17 mouse cellular contexts compared by ENCODE assay signal in the genomic region with DNA sequence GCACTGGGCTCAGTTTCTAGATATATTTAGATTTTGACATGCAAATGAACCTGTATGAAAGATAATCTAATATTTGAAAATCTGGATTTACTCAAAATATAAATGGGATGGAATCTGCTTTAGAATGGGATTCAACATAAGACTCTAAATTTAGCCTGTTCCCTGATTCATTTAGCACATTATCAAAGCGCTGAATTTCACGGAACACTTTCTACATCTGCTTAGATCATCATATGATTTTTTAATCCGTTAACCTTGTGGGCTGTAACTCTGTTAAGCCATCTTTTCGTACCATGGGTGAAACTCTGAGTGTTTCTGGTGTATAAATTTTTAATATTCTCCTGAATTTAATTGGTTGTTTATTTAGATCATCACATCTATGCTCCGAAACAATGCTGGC.
"Had no signal": no experiment of that assay in that cellular context is flagged by ENCODE, and none has a peak within 500 bp of the region (broad histone marks: within the 10 kb centered on the region; RNA-seq: fewer than 3 reads in every experiment).

No protein-coding gene starts in this region.

- H3K4me3 ChIP-seq: lung, embryonic 15.5 days; megakaryocyte, embryonic 14.5 days; midbrain, embryonic 13.5 days; midbrain, embryonic 15.5 days; neural tube, embryonic 12.5 days; stomach, embryonic 15.5 days had no signal

- H3K27ac ChIP-seq: lung, embryonic 15.5 days; macrophage; midbrain, embryonic 13.5 days; midbrain, embryonic 15.5 days; neural tube, embryonic 12.5 days; stomach, embryonic 15.5 days; stomach, postnatal 0 days had no signal

- ATAC-seq: liver, postnatal 0 days; lung, postnatal 0 days; midbrain, embryonic 13.5 days; midbrain, embryonic 15.5 days had no signal

- DNase-seq: liver, postnatal 0 days; lung, adult 2 months; lung, postnatal 14 days; lung, postnatal 36 days; right cerebral cortex, postnatal 14 days; thymus, adult 18-20 months; thymus, postnatal 14 days; thymus, postnatal 36 days had no signal
